Comparison of ENCODE assay signal across 16 mouse cellular contexts in the genomic region with DNA sequence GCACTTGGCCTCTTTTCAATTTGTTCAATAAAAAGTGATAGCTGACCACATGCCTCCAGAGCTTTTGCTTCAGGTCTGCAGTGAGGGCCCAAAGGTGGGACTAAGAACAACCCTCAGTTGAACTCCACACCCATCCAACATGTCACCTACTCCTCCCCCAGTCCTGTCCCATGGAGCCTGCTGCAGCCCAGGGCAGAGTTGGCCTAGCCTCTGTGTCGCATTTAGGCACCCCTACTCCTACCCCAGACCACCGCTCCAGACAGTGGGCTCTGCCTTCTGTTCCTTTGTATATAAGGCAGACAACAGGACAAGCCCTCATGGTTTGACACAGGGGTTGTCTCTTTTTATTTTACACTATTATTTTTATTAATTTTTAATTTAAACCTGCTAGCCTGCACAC. TPM values are rescaled to one million over a fixed set of nuclear protein-coding genes. Genes with fewer than 3 reads are reported as not detected.
DNase-seq lines count a peak whose midpoint lies in the region; ATAC-seq and TF ChIP-seq lines count a peak whose summit lies in the region.
"Not testable (repeated sequence)": the region's sequence is repeated elsewhere in the genome, so short reads cannot be mapped to it uniquely, and the experiment has no call there.
"Had no signal": no experiment of that assay in that cellular context is flagged by ENCODE, and none has a peak within 500 bp of the region (broad histone marks: within the 10 kb centered on the region; RNA-seq: fewer than 3 reads in every experiment).

No protein-coding gene starts in this region.

- not testable (repeated sequence) for H3K36me3 ChIP-seq in forebrain, embryonic 11.5 days (ENCODE audit: control insufficient read depth, insufficient read depth, low read length); heart, embryonic 13.5 days; kidney, embryonic 14.5 days (ENCODE audit: control insufficient read depth, insufficient read depth, low read length); kidney, postnatal 0 days (ENCODE audit: insufficient read depth, low read length); limb, embryonic 15.5 days; liver, embryonic 12.5 days; lung, postnatal 0 days (ENCODE audit: insufficient read depth, low read length); midbrain, embryonic 14.5 days (ENCODE audit: control insufficient read depth, insufficient read depth, low read length)

- not testable (repeated sequence) for H3K9ac ChIP-seq in forebrain, embryonic 11.5 days (ENCODE audit: low read length); heart, embryonic 13.5 days; kidney, embryonic 14.5 days (ENCODE audit: low read depth, low read length); kidney, postnatal 0 days (ENCODE audit: low read depth, low read length); limb, embryonic 15.5 days; liver, embryonic 12.5 days; lung, postnatal 0 days (replicated peaks; ENCODE audit: low read depth); midbrain, embryonic 14.5 days (replicated peaks; ENCODE audit: low read length)

- not testable (repeated sequence) for H3K4me2 ChIP-seq in forebrain, embryonic 11.5 days (ENCODE audit: low read depth, low read length, severe bottlenecking); heart, embryonic 13.5 days; kidney, embryonic 14.5 days (replicated peaks; ENCODE audit: low read depth, low read length); kidney, postnatal 0 days (ENCODE audit: low read length); limb, embryonic 15.5 days; liver, embryonic 12.5 days; lung, postnatal 0 days (replicated peaks; ENCODE audit: low read depth, low read length); midbrain, embryonic 14.5 days (ENCODE audit: low read length)

- 0 out of 2 replicates have a peak, but pooled peaks have one; percentile 29 for ATAC-seq in forebrain, embryonic 11.5 days (replicated peaks; ENCODE audit: low FRiP score)
- 0 out of 2 replicates have a peak, but pooled peaks have one; percentile 18 for ATAC-seq in heart, embryonic 13.5 days (ENCODE audit: extremely low read depth, insufficient number of reproducible peaks, low FRiP score, low TSS enrichment)
- ATAC-seq in kidney, embryonic 14.5 days (ENCODE audit: low FRiP score, low TSS enrichment): peak; percentile 24; the same call in 1 of the 2 replicates
- ATAC-seq in kidney, postnatal 0 days (replicated peaks; ENCODE audit: low FRiP score, low read depth): 0 out of 2 replicates have a peak, but pooled peaks have one; percentile 27
- 0 out of 2 replicates have a peak, but pooled peaks have one; percentile 7 for ATAC-seq in limb, embryonic 15.5 days (ENCODE audit: insufficient number of reproducible peaks, low FRiP score, low TSS enrichment, low read depth)
- peak; percentile 47; the same call in 1 of the 2 replicates for ATAC-seq in liver, embryonic 12.5 days
- ATAC-seq in lung, postnatal 0 days: peak; percentile 28; the same call in 1 of the 2 replicates
- peak; percentile 37; the same call in 1 of the 2 replicates for ATAC-seq in midbrain, embryonic 14.5 days (ENCODE audit: low FRiP score, low TSS enrichment)

- TF ChIP-seq EP300 in lung, postnatal 0 days (IDR thresholded peaks at IDR 0.05): not testable (repeated sequence)

- WGBS in forebrain, embryonic 11.5 days: 90% methylated on average over 2 of the region's 2 CpGs
- 70% methylated on average over 2 of the region's 2 CpGs for whole genome bisulfite sequencing in heart, embryonic 13.5 days
- WGBS in kidney, embryonic 14.5 days: 98% methylated on average over 2 of the region's 2 CpGs
- WGBS in kidney, postnatal 0 days: 88% methylated on average over 2 of the region's 2 CpGs
- WGBS in limb, embryonic 15.5 days: 81% methylated on average over 2 of the region's 2 CpGs
- 64% methylated on average over 2 of the region's 2 CpGs for WGBS in liver, embryonic 12.5 days (ENCODE audit: insufficient replicate concordance)
- 72% methylated on average over 2 of the region's 2 CpGs for WGBS in lung, postnatal 0 days
- 81% methylated on average over 2 of the region's 2 CpGs for WGBS in midbrain, embryonic 14.5 days

- H3K9me3 ChIP-seq in forebrain, embryonic 11.5 days (ENCODE audit: control insufficient read depth, low read length); heart, embryonic 13.5 days; kidney, embryonic 14.5 days (ENCODE audit: control insufficient read depth, low read length); kidney, postnatal 0 days (replicated peaks; ENCODE audit: low read length); limb, embryonic 15.5 days; lung, postnatal 0 days (ENCODE audit: low read length); midbrain, embryonic 14.5 days (ENCODE audit: control insufficient read depth, low read length): not testable (repeated sequence)
- peaks cover 21% of the 10 kb centered on the region for H3K9me3 ChIP-seq in liver, embryonic 12.5 days (replicated peaks)

- not testable (repeated sequence) for DNase-seq in forebrain, embryonic 11.5 days (ENCODE audit: low spot score); kidney, postnatal 0 days (ENCODE audit: low spot score); lung, postnatal 0 days (ENCODE audit: low spot score); midbrain, embryonic 14.5 days

- not testable (repeated sequence) for TF ChIP-seq CTCF in kidney, postnatal 0 days (IDR thresholded peaks at IDR 0.05; ENCODE audit: low read depth); lung, postnatal 0 days (IDR thresholded peaks at IDR 0.05)

- H3K27me3 ChIP-seq in forebrain, embryonic 11.5 days (ENCODE audit: control insufficient read depth, insufficient read depth, low read length); heart, embryonic 13.5 days (replicated peaks); kidney, embryonic 14.5 days (ENCODE audit: control insufficient read depth, insufficient read depth, low read length); kidney, postnatal 0 days (ENCODE audit: insufficient read depth, low read length); limb, embryonic 15.5 days; liver, embryonic 12.5 days (replicated peaks); lung, postnatal 0 days (replicated peaks; ENCODE audit: insufficient read depth, low read length); midbrain, embryonic 14.5 days (ENCODE audit: control insufficient read depth, insufficient read depth, low read length): not testable (repeated sequence)

- not testable (repeated sequence) for H3K4me3 ChIP-seq in forebrain, embryonic 11.5 days (ENCODE audit: low read depth, low read length); heart, embryonic 13.5 days; kidney, embryonic 14.5 days (ENCODE audit: low read length); kidney, postnatal 0 days (replicated peaks; ENCODE audit: low read depth, low read length); limb, embryonic 15.5 days; liver, embryonic 12.5 days; lung, postnatal 0 days (ENCODE audit: low read depth, low read length); midbrain, embryonic 14.5 days (replicated peaks; ENCODE audit: low read depth, low read length)

- not testable (repeated sequence) for H3K27ac ChIP-seq in forebrain, embryonic 11.5 days (ENCODE audit: low read depth, low read length); heart, embryonic 13.5 days (replicated peaks); kidney, embryonic 14.5 days (ENCODE audit: low read depth, low read length); kidney, postnatal 0 days; limb, embryonic 15.5 days; liver, embryonic 12.5 days; lung, postnatal 0 days (ENCODE audit: low read length); midbrain, embryonic 14.5 days (replicated peaks; ENCODE audit: low read depth, low read length)

- H3K4me1 ChIP-seq in forebrain, embryonic 11.5 days (replicated peaks; ENCODE audit: control insufficient read depth, insufficient read depth, low read length); heart, embryonic 13.5 days; kidney, embryonic 14.5 days (ENCODE audit: control insufficient read depth, insufficient read depth, low read length); kidney, postnatal 0 days (replicated peaks; ENCODE audit: insufficient read depth, low read length); limb, embryonic 15.5 days; liver, embryonic 12.5 days; lung, postnatal 0 days (ENCODE audit: insufficient read depth, low read depth, low read length); midbrain, embryonic 14.5 days (ENCODE audit: control insufficient read depth, insufficient read depth, low read length): not testable (repeated sequence)

RNA-seq across cellular contexts. Expression of a gene that starts 9.8 kb away (rescaled TPM):
- not detected in 2 replicates for polyA plus RNA-seq in forebrain, embryonic 11.5 days (2014; fragmentation: Nextera tagmentation; extraction: Ambion mirVana)
- polyA plus RNA-seq in heart, embryonic 13.5 days (2015; fragmentation: Nextera tagmentation; extraction: Ambion mirVana): not detected in 2 replicates
- not detected in 2 replicates for polyA plus RNA-seq in kidney, embryonic 14.5 days (2014; fragmentation: Nextera tagmentation; extraction: Ambion mirVana)
- polyA plus RNA-seq in kidney, postnatal 0 days (2015; fragmentation: Nextera tagmentation; extraction: Ambion mirVana): not detected in 2 replicates
- polyA plus RNA-seq in limb, embryonic 15.5 days (2015; fragmentation: Nextera tagmentation; extraction: Ambion mirVana): not detected in 2 replicates
- not detected in 2 replicates for polyA plus RNA-seq in liver, embryonic 12.5 days (2016; fragmentation: Nextera tagmentation; extraction: Ambion mirVana)
- polyA plus RNA-seq in lung, postnatal 0 days (2015; fragmentation: Nextera tagmentation; extraction: Ambion mirVana): not detected in 2 replicates
- polyA plus RNA-seq in midbrain, embryonic 14.5 days (2014; fragmentation: Nextera tagmentation; extraction: Ambion mirVana): not detected in 2 replicates
- polyA plus RNA-seq: adrenal gland, adult 2 months; brain, embryonic 14.5 days; embryonic facial prominence, embryonic 11.5 days; embryonic facial prominence, embryonic 13.5 days; forebrain, embryonic 12.5 days; forebrain, embryonic 14.5 days; forebrain, embryonic 16.5 days had no signal

RNA-seq across cellular contexts. Expression of a gene that starts 21.9 kb away (rescaled TPM):
- not detected in 2 replicates for polyA plus RNA-seq in forebrain, embryonic 11.5 days (2014; fragmentation: Nextera tagmentation; extraction: Ambion mirVana)
- not detected in 2 replicates for polyA plus RNA-seq in heart, embryonic 13.5 days (2015; fragmentation: Nextera tagmentation; extraction: Ambion mirVana)
- polyA plus RNA-seq in kidney, embryonic 14.5 days (2014; fragmentation: Nextera tagmentation; extraction: Ambion mirVana): not detected in 2 replicates
- polyA plus RNA-seq in kidney, postnatal 0 days (2015; fragmentation: Nextera tagmentation; extraction: Ambion mirVana): not detected in 2 replicates
- polyA plus RNA-seq in limb, embryonic 15.5 days (2015; fragmentation: Nextera tagmentation; extraction: Ambion mirVana): not detected in 2 replicates
- polyA plus RNA-seq in liver, embryonic 12.5 days (2016; fragmentation: Nextera tagmentation; extraction: Ambion mirVana): not detected in 2 replicates
- not detected in 2 replicates for polyA plus RNA-seq in lung, postnatal 0 days (2015; fragmentation: Nextera tagmentation; extraction: Ambion mirVana)
- polyA plus RNA-seq in midbrain, embryonic 14.5 days (2014; fragmentation: Nextera tagmentation; extraction: Ambion mirVana): not detected in 2 replicates
- polyA plus RNA-seq: adrenal gland, adult 2 months; brain, embryonic 14.5 days; C2C12; embryonic facial prominence, embryonic 11.5 days; embryonic facial prominence, embryonic 13.5 days; forebrain, embryonic 12.5 days; forebrain, embryonic 14.5 days; forebrain, embryonic 16.5 days had no signal

RNA-seq across cellular contexts. Expression of a gene that starts 31.1 kb away (rescaled TPM):
- not detected in 2 replicates for polyA plus RNA-seq in forebrain, embryonic 11.5 days (2014; fragmentation: Nextera tagmentation; extraction: Ambion mirVana)
- polyA plus RNA-seq in heart, embryonic 13.5 days (2015; fragmentation: Nextera tagmentation; extraction: Ambion mirVana): not detected in 2 replicates
- polyA plus RNA-seq in kidney, embryonic 14.5 days (2014; fragmentation: Nextera tagmentation; extraction: Ambion mirVana): not detected in 2 replicates
- polyA plus RNA-seq in kidney, postnatal 0 days (2015; fragmentation: Nextera tagmentation; extraction: Ambion mirVana): not detected in 2 replicates
- polyA plus RNA-seq in limb, embryonic 15.5 days (2015; fragmentation: Nextera tagmentation; extraction: Ambion mirVana): not detected in 2 replicates
- polyA plus RNA-seq in liver, embryonic 12.5 days (2016; fragmentation: Nextera tagmentation; extraction: Ambion mirVana): not detected in 2 replicates
- not detected in 2 replicates for polyA plus RNA-seq in lung, postnatal 0 days (2015; fragmentation: Nextera tagmentation; extraction: Ambion mirVana)
- not detected in 2 replicates for polyA plus RNA-seq in midbrain, embryonic 14.5 days (2014; fragmentation: Nextera tagmentation; extraction: Ambion mirVana)
- polyA plus RNA-seq: adrenal gland, adult 2 months; brain, embryonic 14.5 days; C2C12; embryonic facial prominence, embryonic 11.5 days; embryonic facial prominence, embryonic 13.5 days; forebrain, embryonic 12.5 days; forebrain, embryonic 14.5 days; forebrain, embryonic 16.5 days had no signal

RNA-seq across cellular contexts. Expression of a gene that starts 47.7 kb away (rescaled TPM):
- not detected in 2 replicates for polyA plus RNA-seq in forebrain, embryonic 11.5 days (2014; fragmentation: Nextera tagmentation; extraction: Ambion mirVana)
- polyA plus RNA-seq in heart, embryonic 13.5 days (2015; fragmentation: Nextera tagmentation; extraction: Ambion mirVana): not detected in 2 replicates
- polyA plus RNA-seq in kidney, embryonic 14.5 days (2014; fragmentation: Nextera tagmentation; extraction: Ambion mirVana): not detected in 2 replicates
- not detected in 2 replicates for polyA plus RNA-seq in kidney, postnatal 0 days (2015; fragmentation: Nextera tagmentation; extraction: Ambion mirVana)
- not detected in 2 replicates for polyA plus RNA-seq in limb, embryonic 15.5 days (2015; fragmentation: Nextera tagmentation; extraction: Ambion mirVana)
- not detected in 2 replicates for polyA plus RNA-seq in liver, embryonic 12.5 days (2016; fragmentation: Nextera tagmentation; extraction: Ambion mirVana)
- not detected in 2 replicates for polyA plus RNA-seq in lung, postnatal 0 days (2015; fragmentation: Nextera tagmentation; extraction: Ambion mirVana)
- polyA plus RNA-seq in midbrain, embryonic 14.5 days (2014; fragmentation: Nextera tagmentation; extraction: Ambion mirVana): not detected in 2 replicates
- polyA plus RNA-seq: adrenal gland, adult 2 months; brain, embryonic 14.5 days; C2C12; embryonic facial prominence, embryonic 11.5 days; embryonic facial prominence, embryonic 13.5 days; forebrain, embryonic 12.5 days; forebrain, embryonic 14.5 days; forebrain, embryonic 16.5 days had no signal

RNA-seq across cellular contexts. Expression of a gene that starts 55.6 kb away (rescaled TPM):
- polyA plus RNA-seq in forebrain, embryonic 11.5 days (2014; fragmentation: Nextera tagmentation; extraction: Ambion mirVana): not detected in 2 replicates
- polyA plus RNA-seq in heart, embryonic 13.5 days (2015; fragmentation: Nextera tagmentation; extraction: Ambion mirVana): not detected in 2 replicates
- not detected in 2 replicates for polyA plus RNA-seq in kidney, embryonic 14.5 days (2014; fragmentation: Nextera tagmentation; extraction: Ambion mirVana)
- not detected in 2 replicates for polyA plus RNA-seq in kidney, postnatal 0 days (2015; fragmentation: Nextera tagmentation; extraction: Ambion mirVana)
- not detected in 2 replicates for polyA plus RNA-seq in limb, embryonic 15.5 days (2015; fragmentation: Nextera tagmentation; extraction: Ambion mirVana)
- polyA plus RNA-seq in liver, embryonic 12.5 days (2016; fragmentation: Nextera tagmentation; extraction: Ambion mirVana): not detected in 2 replicates
- polyA plus RNA-seq in lung, postnatal 0 days (2015; fragmentation: Nextera tagmentation; extraction: Ambion mirVana): not detected in 2 replicates
- not detected in 2 replicates for polyA plus RNA-seq in midbrain, embryonic 14.5 days (2014; fragmentation: Nextera tagmentation; extraction: Ambion mirVana)
- polyA plus RNA-seq: adrenal gland, adult 2 months; brain, embryonic 14.5 days; C2C12; embryonic facial prominence, embryonic 11.5 days; embryonic facial prominence, embryonic 13.5 days; forebrain, embryonic 12.5 days; forebrain, embryonic 14.5 days; forebrain, embryonic 16.5 days had no signal
